Mouse (Mus musculus) kidney, embryonic 15.5 days (tissue): Measurements from ENCODE around the gene Gsg1. TPM values are rescaled to one million over a fixed set of nuclear protein-coding genes. Genes with fewer than 3 reads are reported as not detected.
A peak's percentile ranks its signal among the peaks of the same experiment; 100 is the strongest.

Experiments
- ATAC-seq: fragments of 200-750 bp; cut with Nextera tagmentation; replicated peaks from 2 replicates; pipeline ENCODE4 v1.8.0; 2017; ENCODE audit warnings: moderate TSS enrichment; ENCODE audit not compliant: low FRiP score
- H3K27ac ChIP-seq: fragments of 300-500 bp; sonication (generic); 2 replicates; pipeline ENCODE4 v1.5.1; 2015; ENCODE audit warnings: mild to moderate bottlenecking, inconsistent platforms
- H3K27me3 ChIP-seq: fragments of 300-500 bp; sonication (generic); 2 replicates; pipeline ENCODE4 v1.6.1; 2015; ENCODE audit warnings: inconsistent platforms
- H3K36me3 ChIP-seq: fragments of 300-500 bp; sonication (generic); 2 replicates; pipeline ENCODE4 v1.6.1; 2015; ENCODE audit warnings: inconsistent platforms
- H3K4me1 ChIP-seq: fragments of 300-500 bp; sonication (generic); 2 replicates; pipeline ENCODE4 v1.6.1; 2015; ENCODE audit warnings: inconsistent platforms
- H3K4me2 ChIP-seq: fragments of 300-500 bp; sonication (generic); 2 replicates; pipeline ENCODE4 v1.6.1; 2015; ENCODE audit warnings: moderate library complexity, mild to moderate bottlenecking, inconsistent platforms
- H3K4me3 ChIP-seq: fragments of 300-500 bp; sonication (generic); replicated peaks from 2 replicates; pipeline ENCODE4 v1.5.1; 2015; ENCODE audit warnings: mild to moderate bottlenecking, inconsistent platforms
- H3K9ac ChIP-seq: fragments of 300-500 bp; sonication (generic); 2 replicates; pipeline ENCODE4 v1.6.1; 2015; ENCODE audit warnings: mild to moderate bottlenecking, inconsistent platforms
- H3K9me3 ChIP-seq: fragments of 300-500 bp; sonication (generic); replicated peaks from 2 replicates; pipeline ENCODE4 v1.6.1; 2016; ENCODE audit warnings: inconsistent platforms
- WGBS: fragments of 180-500 bp; shearing (Covaris S2); methylation state at CpG from one replicate; pipeline ENCODE4 v1.1.7; 2015; ENCODE audit warnings: mixed read lengths; 5-methylcytosine and 5-hydroxymethylcytosine counted together
- polyA plus RNA-seq: library from polyadenylated mRNA; unstranded; fragments of >200 nt; fragmentation: Nextera tagmentation; extraction: Ambion mirVana; gene quantifications from 2 replicates; pipeline ENCODE4 v1.2.1, GENCODE M21; 2015

Gsg1 gene
- polyA plus RNA-seq, 1 experiment from 2014 or later: 0.71 TPM

DNA sequence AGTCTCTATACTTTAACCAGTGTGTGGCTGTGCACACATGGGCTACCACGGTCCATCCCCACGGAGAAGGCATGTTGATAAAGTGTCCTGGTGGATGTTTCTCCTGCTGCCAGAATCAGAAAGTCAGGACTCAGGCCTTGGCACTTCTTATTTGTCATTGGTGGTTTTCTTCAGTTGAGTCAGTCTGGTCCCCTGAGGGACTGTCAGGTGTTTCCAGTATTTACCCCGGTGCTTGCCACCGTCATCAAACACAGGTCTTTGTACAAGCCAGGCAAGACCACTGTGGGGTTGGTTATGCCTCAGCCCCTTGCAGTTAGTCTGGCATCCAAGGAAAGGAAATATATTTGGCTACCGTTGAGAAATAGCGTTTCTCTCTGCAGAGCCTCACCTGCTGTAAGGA, 23.6 kb downstream of the Gsg1 start:
- Histone ChIP-seq H3K27ac (no peak overlapping the region), H3K9me3 (no peaks in the 10 kb centered on the region), H3K4me3 (no peak overlapping the region), H3K4me1 (peaks cover 11% of the 10 kb centered on the region), H3K27me3 (no peaks in the 10 kb centered on the region), H3K9ac (no peak overlapping the region), H3K4me2 (no peak overlapping the region), H3K36me3 (peaks cover 48% of the 10 kb centered on the region)
- ATAC-seq: no peak
- 86% methylated on average over 6 of the region's 6 CpGs for WGBS

DNA sequence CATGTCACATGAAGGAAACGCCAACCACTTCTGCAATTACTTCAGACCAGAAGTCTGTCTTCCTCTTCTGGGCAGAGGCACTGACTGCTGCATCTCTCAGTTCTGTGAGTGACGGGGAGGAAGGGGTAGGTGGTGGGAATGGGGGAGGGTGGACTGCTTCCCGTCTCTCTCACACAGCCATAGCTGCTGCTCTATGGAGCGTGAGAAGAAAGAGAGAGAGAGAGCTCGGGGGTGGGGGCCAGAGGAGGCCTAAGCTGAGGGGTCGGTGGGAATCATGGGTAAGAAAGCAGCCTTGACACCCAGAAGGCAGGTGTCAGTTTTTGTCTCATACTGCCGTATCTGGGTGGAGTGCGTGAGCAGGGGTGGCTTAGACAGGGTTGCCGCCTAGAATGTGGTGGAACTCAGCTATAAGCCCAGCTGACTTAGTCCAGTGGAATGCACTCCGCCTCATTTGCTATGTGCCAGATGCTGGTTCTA, 25.6 kb downstream of the Gsg1 start:
- peaks cover 51% of the 10 kb centered on the region for H3K36me3 ChIP-seq
- no peaks in the 10 kb centered on the region for H3K9me3 ChIP-seq
- H3K27me3 ChIP-seq: no peaks in the 10 kb centered on the region
- peaks cover 22% of the 10 kb centered on the region for H3K4me1 ChIP-seq
- H3K27ac ChIP-seq: peak overlapping the region; percentile 71; the same call in 1 of the 2 replicates
- no peak overlapping the region for H3K4me3 ChIP-seq
- WGBS: 40% methylated on average over 10 of the region's 10 CpGs
- H3K4me2 ChIP-seq: peak overlapping the region; percentile 28; the same call in 1 of the 2 replicates
- peak; percentile 92 for ATAC-seq
- no peak overlapping the region for H3K9ac ChIP-seq

DNA sequence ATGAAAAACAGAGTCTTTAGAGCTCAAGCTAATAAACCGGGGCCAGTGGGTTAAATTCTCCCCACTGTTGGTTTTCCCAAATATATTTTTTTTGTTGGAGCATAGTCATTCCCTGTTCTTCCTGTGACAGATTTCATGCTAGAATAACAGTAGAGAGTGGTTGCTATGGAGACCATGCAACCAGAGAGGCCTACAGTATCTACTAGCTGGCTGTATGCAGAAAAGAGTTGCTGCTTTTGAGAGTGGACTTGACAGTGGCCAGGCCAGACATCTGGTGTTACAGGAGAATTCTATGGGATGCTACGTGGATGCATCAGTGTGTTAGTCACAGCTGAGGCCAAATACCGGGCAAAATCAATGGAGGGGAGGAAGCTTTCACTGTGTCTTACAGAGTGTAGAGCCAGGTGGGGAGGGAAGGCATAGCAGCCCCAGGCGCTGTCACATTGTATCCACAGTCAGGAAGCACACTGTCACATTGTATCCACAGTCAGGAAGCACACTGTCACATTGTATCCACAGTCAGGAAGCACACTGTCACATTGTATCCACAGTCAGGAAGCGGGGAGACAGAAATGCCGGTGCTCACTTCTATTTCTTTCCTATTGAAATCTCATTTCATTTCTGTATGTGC, 30.2 kb downstream of the Gsg1 start:
- no peak overlapping the region for H3K9ac ChIP-seq
- no peak overlapping the region for H3K4me3 ChIP-seq
- WGBS: 61% methylated on average over 6 of the region's 6 CpGs
- no peak overlapping the region for H3K4me2 ChIP-seq
- peaks cover 22% of the 10 kb centered on the region for H3K4me1 ChIP-seq
- H3K27me3 ChIP-seq: no peaks in the 10 kb centered on the region
- 0 out of 2 replicates have a peak, but pooled peaks have one; percentile 9 for ATAC-seq
- no peak overlapping the region for H3K27ac ChIP-seq
- H3K36me3 ChIP-seq: peaks cover 36% of the 10 kb centered on the region
- no peaks in the 10 kb centered on the region for H3K9me3 ChIP-seq

DNA sequence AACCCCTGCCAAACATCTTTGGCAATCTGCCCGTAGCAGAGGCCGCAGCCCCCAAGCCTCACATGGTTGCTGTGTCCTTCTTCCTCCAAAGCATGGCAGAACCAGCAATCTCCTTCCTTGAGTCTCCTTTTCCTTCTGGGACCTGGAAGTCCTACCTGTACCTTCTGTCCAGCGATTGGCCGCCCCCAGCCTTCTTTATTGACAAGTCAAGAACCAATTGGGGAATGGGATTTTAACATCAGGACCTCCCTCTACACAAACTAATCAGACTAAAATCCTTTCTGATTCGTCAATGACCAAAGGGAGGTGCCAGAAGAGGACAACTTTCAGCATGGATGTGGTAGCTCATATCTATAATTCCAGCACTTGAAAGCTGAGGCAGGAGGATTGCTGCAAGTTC, 34.2 kb downstream of the Gsg1 start:
- ATAC-seq: 0 out of 2 replicates have a peak, but pooled peaks have one; percentile 3
- peaks cover 16% of the 10 kb centered on the region for H3K4me1 ChIP-seq
- no peaks in the 10 kb centered on the region for H3K27me3 ChIP-seq
- H3K27ac ChIP-seq: peak overlapping the region; percentile 59; the same call in 1 of the 2 replicates
- H3K36me3 ChIP-seq: peaks cover 20% of the 10 kb centered on the region
- no peak overlapping the region for H3K4me3 ChIP-seq
- WGBS: 82% methylated on average over 5 of the region's 5 CpGs
- H3K9ac ChIP-seq: no peak overlapping the region
- H3K4me2 ChIP-seq: no peak overlapping the region
- no peaks in the 10 kb centered on the region for H3K9me3 ChIP-seq

DNA sequence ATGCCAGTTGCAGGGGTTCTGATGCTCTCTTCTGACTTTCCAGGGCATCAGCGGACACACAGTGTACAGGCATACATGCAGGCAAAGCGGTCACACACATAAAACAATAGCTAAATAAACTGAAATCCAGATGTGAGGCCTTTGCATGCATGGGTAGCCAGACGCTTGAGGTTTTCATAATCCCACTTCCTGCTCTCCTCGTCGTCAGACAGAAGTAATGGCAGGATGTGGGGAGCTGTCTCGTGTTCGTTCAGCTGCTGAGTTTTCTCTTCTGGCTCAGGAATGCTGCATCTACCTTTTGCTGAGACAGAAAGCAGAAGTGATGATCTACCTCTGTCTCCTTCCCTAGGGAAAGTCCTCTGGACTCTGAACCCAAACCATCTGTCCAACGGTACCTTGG, 35.8 kb downstream of the Gsg1 start:
- H3K9me3 ChIP-seq: no peaks in the 10 kb centered on the region
- no peaks in the 10 kb centered on the region for H3K27me3 ChIP-seq
- peak overlapping the region; percentile 59; the same call in 1 of the 2 replicates for H3K27ac ChIP-seq
- no peak overlapping the region for H3K4me3 ChIP-seq
- 48% methylated on average over 8 of the region's 8 CpGs for WGBS
- H3K4me1 ChIP-seq: 0 out of 2 replicates have a peak, but pooled peaks cover 8% of the 10 kb centered on the region
- H3K4me2 ChIP-seq: no peak overlapping the region
- no peak overlapping the region for H3K9ac ChIP-seq
- ATAC-seq: no peak
- peaks cover 23% of the 10 kb centered on the region for H3K36me3 ChIP-seq

DNA sequence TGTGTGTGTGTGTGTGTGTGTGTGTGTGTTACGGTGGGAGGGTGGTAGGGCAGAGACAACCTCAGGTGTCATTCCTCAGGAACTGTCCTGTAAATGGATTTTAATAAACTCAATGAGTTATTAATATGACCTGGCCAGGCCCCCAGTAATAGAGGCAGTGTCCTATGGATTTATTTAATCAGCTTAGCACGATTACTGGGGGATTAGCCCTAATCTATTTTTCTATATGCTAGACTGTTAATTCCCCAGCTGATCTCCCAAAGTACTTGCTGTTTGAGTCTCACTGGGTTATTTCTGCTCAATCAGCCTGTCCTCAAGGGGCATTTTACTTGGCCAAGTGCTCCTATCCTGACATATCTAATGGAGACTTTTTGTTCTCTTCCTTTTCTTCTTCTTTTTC, 41.5 kb downstream of the Gsg1 start:
- H3K4me1 ChIP-seq: no peaks in the 10 kb centered on the region
- H3K27ac ChIP-seq: no peak overlapping the region
- H3K9ac ChIP-seq: no peak overlapping the region
- H3K4me3 ChIP-seq: no peak overlapping the region
- H3K36me3 ChIP-seq: peaks cover 22% of the 10 kb centered on the region
- no peaks in the 10 kb centered on the region for H3K9me3 ChIP-seq
- 94% methylated on average over 1 of the region's 2 CpGs for WGBS
- H3K4me2 ChIP-seq: no peak overlapping the region
- no peaks in the 10 kb centered on the region for H3K27me3 ChIP-seq
- no peak for ATAC-seq

DNA sequence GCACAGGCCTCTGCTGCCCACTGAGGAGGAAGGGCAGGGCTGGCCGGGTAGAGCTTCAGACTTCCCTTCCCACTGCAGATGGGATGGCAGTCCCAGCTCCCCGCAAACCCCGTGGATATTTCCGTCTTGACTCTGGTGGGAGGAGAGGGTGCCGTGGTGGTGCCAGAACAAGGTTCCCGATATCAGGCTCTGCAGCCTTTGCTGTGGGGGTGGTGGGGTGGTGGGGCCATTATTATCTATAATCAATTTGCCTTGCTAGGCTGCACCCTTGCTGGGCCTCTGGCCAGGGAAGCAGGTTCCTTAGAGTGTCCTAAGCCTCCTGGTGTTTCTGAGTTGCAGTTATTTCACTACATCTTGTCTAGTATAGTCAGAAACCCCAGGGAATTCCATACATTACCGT, 43.0 kb downstream of the Gsg1 start:
- 76% methylated on average over 7 of the region's 7 CpGs for WGBS

DNA sequence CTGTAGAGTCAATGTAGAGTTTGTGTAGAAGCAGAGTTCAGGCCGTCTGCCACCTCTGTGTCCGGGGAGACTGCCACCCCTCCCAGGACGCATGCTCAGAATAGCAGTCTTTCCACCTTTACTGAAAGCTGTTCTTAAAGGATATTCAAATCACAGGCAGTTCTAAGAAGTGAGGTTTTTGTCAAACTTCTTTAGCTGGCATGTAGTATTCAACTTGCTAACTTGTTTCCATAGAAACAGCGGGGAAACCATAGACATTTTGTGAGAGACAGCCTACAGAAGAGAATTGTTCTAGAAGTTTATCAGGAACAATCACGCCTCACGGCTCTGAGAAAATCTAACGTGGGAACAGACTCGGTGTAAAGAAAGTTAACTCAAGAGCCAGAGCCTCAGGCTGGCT, 47.2 kb downstream of the Gsg1 start:
- H3K9ac ChIP-seq: no peak overlapping the region
- no peak overlapping the region for H3K4me3 ChIP-seq
- no peak overlapping the region for H3K27ac ChIP-seq
- WGBS: 80% methylated on average over 8 of the region's 8 CpGs
- H3K9me3 ChIP-seq: no peaks in the 10 kb centered on the region
- ATAC-seq: no peak
- H3K4me1 ChIP-seq: no peaks in the 10 kb centered on the region
- no peaks in the 10 kb centered on the region for H3K27me3 ChIP-seq
- H3K4me2 ChIP-seq: no peak overlapping the region
- H3K36me3 ChIP-seq: peaks cover 10% of the 10 kb centered on the region

More for the DNA sequence above, 43.0 kb downstream of the Gsg1 start:
- Histone ChIP-seq H3K4me2 (no peak overlapping the region), H3K9me3 (no peaks in the 10 kb centered on the region), H3K27me3 (no peaks in the 10 kb centered on the region), H3K9ac (no peak overlapping the region), H3K4me3 (no peak overlapping the region), H3K4me1 (no peaks in the 10 kb centered on the region), H3K27ac (no peak overlapping the region), H3K36me3 (peaks cover 22% of the 10 kb centered on the region)
- no peak for ATAC-seq

DNA sequence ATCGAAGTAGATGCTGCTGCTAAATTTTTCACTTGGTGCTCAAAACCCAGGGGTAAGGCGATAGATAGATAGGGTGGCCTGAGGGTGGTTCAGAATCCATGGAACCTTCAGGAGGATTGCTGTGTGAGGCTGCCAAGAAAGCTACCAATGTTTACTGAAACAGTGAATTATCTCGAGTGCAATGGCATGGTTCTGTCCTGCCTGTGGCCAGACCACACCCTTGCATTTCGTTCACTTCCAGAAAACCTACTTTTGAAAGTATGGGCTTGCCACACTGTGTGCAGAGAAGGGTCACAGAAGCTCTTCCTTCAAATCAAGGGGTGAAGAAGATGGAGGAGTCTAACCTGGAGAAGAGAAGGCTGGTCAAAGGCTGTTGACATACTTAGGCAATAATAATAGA, 48.3 kb downstream of the Gsg1 start:
- Histone ChIP-seq H3K4me2 (no peak overlapping the region), H3K4me1 (peaks cover 3% of the 10 kb centered on the region; the same call in 1 of the 2 replicates), H3K27ac (no peak overlapping the region), H3K9me3 (no peaks in the 10 kb centered on the region), H3K9ac (no peak overlapping the region), H3K36me3 (peaks cover 4% of the 10 kb centered on the region), H3K27me3 (no peaks in the 10 kb centered on the region), H3K4me3 (no peak overlapping the region)
- WGBS: 85% methylated on average over 4 of the region's 4 CpGs
- no peak for ATAC-seq

DNA sequence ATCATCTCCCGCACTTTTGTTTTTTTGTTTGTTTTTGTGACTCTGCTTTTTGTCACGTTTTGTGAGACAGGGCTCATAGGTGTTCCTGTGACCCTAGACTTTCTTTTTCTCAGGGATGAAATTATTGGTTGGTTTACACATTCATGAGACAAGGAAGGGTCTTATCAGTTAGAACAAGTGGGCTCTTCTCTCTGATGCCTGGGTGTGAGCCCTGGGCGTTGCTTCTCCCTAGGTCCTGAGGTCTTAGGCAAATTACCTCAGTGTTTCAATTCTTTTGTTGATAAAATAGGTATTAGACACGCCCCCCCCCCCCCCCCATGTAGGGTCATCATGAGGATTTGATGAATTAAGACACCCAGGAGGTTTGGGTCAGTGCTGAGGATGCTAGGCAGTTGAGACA, 49.3 kb downstream of the Gsg1 start:
- H3K4me3 ChIP-seq: no peak overlapping the region
- H3K27ac ChIP-seq: no peak overlapping the region
- peaks cover 3% of the 10 kb centered on the region for H3K36me3 ChIP-seq
- H3K4me1 ChIP-seq: peaks cover 11% of the 10 kb centered on the region
- H3K9ac ChIP-seq: no peak overlapping the region
- no peak for ATAC-seq
- 72% methylated on average over 4 of the region's 4 CpGs for WGBS
- H3K4me2 ChIP-seq: no peak overlapping the region
- H3K27me3 ChIP-seq: no peaks in the 10 kb centered on the region
- H3K9me3 ChIP-seq: no peaks in the 10 kb centered on the region

DNA sequence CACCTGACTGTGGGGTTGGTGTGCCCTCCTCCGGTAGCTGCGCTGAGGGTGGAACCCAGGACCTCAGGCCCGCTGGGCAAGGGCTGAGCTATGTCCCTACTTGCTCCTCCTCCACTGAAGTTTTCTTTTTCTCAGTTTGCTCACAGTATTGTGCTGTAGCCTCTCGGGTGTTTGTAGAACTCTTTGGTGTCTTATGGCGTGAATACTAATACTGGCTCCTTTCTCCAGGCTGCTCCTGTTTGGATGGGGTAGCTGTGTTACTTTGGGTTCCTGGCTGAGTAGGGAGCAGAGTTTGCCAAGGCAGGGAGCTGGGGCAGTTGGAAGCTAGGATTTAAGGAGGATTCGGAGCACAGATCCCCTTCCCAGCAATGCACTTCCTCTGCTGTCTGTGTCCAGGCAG, 50.4 kb downstream of the Gsg1 start:
- no peak for ATAC-seq
- H3K27me3 ChIP-seq: no peaks in the 10 kb centered on the region
- H3K4me3 ChIP-seq: no peak overlapping the region
- H3K36me3 ChIP-seq: no peaks in the 10 kb centered on the region
- no peak overlapping the region for H3K9ac ChIP-seq
- no peak overlapping the region for H3K27ac ChIP-seq
- H3K9me3 ChIP-seq: no peaks in the 10 kb centered on the region
- no peak overlapping the region for H3K4me2 ChIP-seq
- 59% methylated on average over 6 of the region's 6 CpGs for WGBS
- H3K4me1 ChIP-seq: peaks cover 14% of the 10 kb centered on the region

DNA sequence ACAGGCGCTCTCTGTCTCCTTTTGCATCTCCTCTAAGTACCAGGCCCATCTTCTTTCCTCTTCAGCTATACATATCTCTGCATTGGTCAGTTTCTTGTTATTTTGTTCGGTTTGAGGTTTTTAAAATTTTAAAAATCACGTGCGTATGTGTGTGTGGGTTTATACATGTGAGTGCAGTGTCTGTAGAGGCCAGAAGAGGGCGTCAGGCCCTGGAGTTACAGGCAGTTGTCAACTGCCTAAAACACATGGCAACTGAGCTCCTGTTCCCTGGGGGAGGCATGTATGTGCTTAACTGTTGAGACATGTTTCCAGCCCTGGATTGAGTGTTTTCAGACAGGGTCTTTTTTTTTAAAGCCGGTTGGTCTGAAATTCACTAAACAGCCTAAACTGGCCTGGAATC, 51.5 kb downstream of the Gsg1 start:
- no peaks in the 10 kb centered on the region for H3K36me3 ChIP-seq
- WGBS: 88% methylated on average over 6 of the region's 6 CpGs
- H3K4me3 ChIP-seq: no peak overlapping the region
- H3K9me3 ChIP-seq: no peaks in the 10 kb centered on the region
- H3K27ac ChIP-seq: no peak overlapping the region
- ATAC-seq: no peak
- H3K4me1 ChIP-seq: peaks cover 21% of the 10 kb centered on the region
- no peaks in the 10 kb centered on the region for H3K27me3 ChIP-seq
- no peak overlapping the region for H3K9ac ChIP-seq
- no peak overlapping the region for H3K4me2 ChIP-seq
